Mouse (Mus musculus): ENCODE results near the gene Zfand3. TPM values are rescaled to one million over a fixed set of nuclear protein-coding genes. Genes with fewer than 3 reads are reported as not detected.
A peak's percentile ranks its signal among the peaks of the same experiment; 100 is the strongest.

The Zfand3 gene
- polyA plus RNA-seq, 1 experiment from 2014 or later = 59.5 TPM

DNA sequence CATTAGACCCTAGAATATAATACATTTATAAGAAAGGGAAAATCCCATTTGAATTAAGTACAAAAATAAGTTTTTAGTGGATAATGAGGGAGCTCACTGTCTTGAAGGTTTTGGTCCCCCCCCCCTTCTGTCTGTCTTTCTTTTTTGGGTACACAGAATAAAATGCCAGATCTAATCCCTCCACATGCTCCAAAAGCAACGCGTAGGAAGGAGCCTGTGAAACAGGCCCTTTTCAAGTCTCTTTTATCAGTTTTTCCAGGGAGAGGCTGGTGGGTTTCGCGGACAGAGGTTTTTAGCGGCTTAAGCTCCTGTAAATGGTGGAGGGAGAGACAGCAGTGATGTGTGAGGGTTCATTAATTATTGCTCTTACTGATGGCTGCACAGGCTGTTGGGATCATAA is 183.0 kb downstream of the Zfand3 start:
- H3K4me1 ChIP-seq (ENCODE audit: control insufficient read depth, insufficient read depth, low read length) = peaks cover 44% of the 10 kb centered on the region
- WGBS = 2% methylated on average over 5 of the region's 5 CpGs
- peak overlapping the region; percentile 43; the same call in 1 of the 2 replicates for H3K9ac ChIP-seq (ENCODE audit: low read length)
- no peaks in the 10 kb centered on the region for H3K27me3 ChIP-seq (replicated peaks; ENCODE audit: control insufficient read depth, insufficient read depth, low read length)
- ATAC-seq = peak; percentile 30
- no peaks in the 10 kb centered on the region for H3K36me3 ChIP-seq (ENCODE audit: control insufficient read depth, insufficient read depth, low read length)
- H3K4me2 ChIP-seq (ENCODE audit: low read length) = peak overlapping the region; percentile 36
- no peak overlapping the region for H3K4me3 ChIP-seq (ENCODE audit: low read depth, low read length)
- DNase-seq (ENCODE audit: low spot score) = no peak
- H3K9me3 ChIP-seq (replicated peaks; ENCODE audit: control insufficient read depth, low read length) = no peaks in the 10 kb centered on the region
- H3K27ac ChIP-seq (ENCODE audit: low read depth, low read length) = peak overlapping the region; percentile 91

- H3K36me3 ChIP-seq (ENCODE audit: control insufficient read depth, insufficient read depth, low read length) = no peaks in the 10 kb centered on the region
- peak overlapping the region; percentile 43; the same call in 1 of the 2 replicates for H3K9ac ChIP-seq (ENCODE audit: low read length)
- H3K9me3 ChIP-seq (replicated peaks; ENCODE audit: control insufficient read depth, low read length) = no peaks in the 10 kb centered on the region
- H3K4me1 ChIP-seq (ENCODE audit: control insufficient read depth, insufficient read depth, low read length) = peaks cover 44% of the 10 kb centered on the region
- DNase-seq (ENCODE audit: low spot score) (peak; percentile 93), ATAC-seq (peak; percentile 86)
- H3K27ac ChIP-seq (ENCODE audit: low read depth, low read length) = peak overlapping the region; percentile 91
- no peak overlapping the region for H3K4me3 ChIP-seq (ENCODE audit: low read depth, low read length)
- H3K27me3 ChIP-seq (replicated peaks; ENCODE audit: control insufficient read depth, insufficient read depth, low read length) = no peaks in the 10 kb centered on the region
- 3% methylated on average over 20 of the region's 20 CpGs for WGBS
- peak overlapping the region; percentile 36 for H3K4me2 ChIP-seq (ENCODE audit: low read length)
Measured at GRCm38 (mm10) chr17:30188031-30188981, 183.8 kb downstream of the Zfand3 start.

GRCm38 (mm10) chr17:30191097-30191640 is 186.6 kb downstream of the Zfand3 start:
- DNase-seq (ENCODE audit: low spot score) (no peak), ATAC-seq (no peak)
- no peaks in the 10 kb centered on the region for H3K36me3 ChIP-seq (ENCODE audit: control insufficient read depth, insufficient read depth, low read length)
- 69% methylated on average over 11 of the region's 11 CpGs for WGBS
- peaks cover 65% of the 10 kb centered on the region for H3K4me1 ChIP-seq (ENCODE audit: control insufficient read depth, insufficient read depth, low read length)
- H3K9ac ChIP-seq (ENCODE audit: low read length) = no peak overlapping the region
- H3K4me3 ChIP-seq (ENCODE audit: low read depth, low read length) = no peak overlapping the region
- H3K9me3 ChIP-seq (replicated peaks; ENCODE audit: control insufficient read depth, low read length) = no peaks in the 10 kb centered on the region
- H3K4me2 ChIP-seq (ENCODE audit: low read length) = no peak overlapping the region
- no peak overlapping the region for H3K27ac ChIP-seq (ENCODE audit: low read depth, low read length)
- no peaks in the 10 kb centered on the region for H3K27me3 ChIP-seq (replicated peaks; ENCODE audit: control insufficient read depth, insufficient read depth, low read length)

DNA sequence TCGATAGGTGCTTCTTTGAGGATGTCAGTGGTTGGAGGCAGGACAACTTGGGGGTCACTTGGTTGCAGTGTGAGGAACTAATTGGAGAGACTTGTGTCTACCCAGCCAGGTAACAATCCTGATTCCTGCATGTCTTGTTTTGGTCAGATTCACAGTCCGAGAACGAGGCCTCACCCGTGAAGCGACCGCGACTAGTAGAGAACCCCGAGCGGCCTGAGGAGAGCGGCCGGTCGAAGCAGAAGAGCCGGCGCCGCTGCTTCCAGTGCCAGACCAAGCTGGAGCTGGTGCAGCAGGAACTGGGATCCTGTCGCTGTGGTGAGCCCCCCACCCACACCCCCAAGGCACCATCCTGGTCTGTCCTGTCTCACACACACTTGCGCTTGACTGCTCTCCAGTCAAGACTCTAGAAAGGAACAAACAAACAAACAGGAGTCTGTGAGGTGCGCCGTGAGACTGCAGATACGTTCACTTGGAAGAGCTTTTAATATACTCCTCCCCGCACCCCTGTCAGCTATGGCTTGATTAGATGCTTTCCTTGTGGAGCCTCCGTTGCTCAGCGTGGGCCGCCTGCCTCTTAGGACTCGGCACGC is 188.0 kb downstream of the Zfand3 start:
- peaks cover 67% of the 10 kb centered on the region for H3K4me1 ChIP-seq (ENCODE audit: control insufficient read depth, insufficient read depth, low read length)
- no peak overlapping the region for H3K9ac ChIP-seq (ENCODE audit: low read length)
- no peak overlapping the region for H3K27ac ChIP-seq (ENCODE audit: low read depth, low read length)
- no peaks in the 10 kb centered on the region for H3K9me3 ChIP-seq (replicated peaks; ENCODE audit: control insufficient read depth, low read length)
- no peak overlapping the region for H3K4me2 ChIP-seq (ENCODE audit: low read length)
- H3K27me3 ChIP-seq (replicated peaks; ENCODE audit: control insufficient read depth, insufficient read depth, low read length) = no peaks in the 10 kb centered on the region
- WGBS = 87% methylated on average over 26 of the region's 26 CpGs
- H3K36me3 ChIP-seq (ENCODE audit: control insufficient read depth, insufficient read depth, low read length) = no peaks in the 10 kb centered on the region
- H3K4me3 ChIP-seq (ENCODE audit: low read depth, low read length) = no peak overlapping the region
- DNase-seq (ENCODE audit: low spot score) = no peak
- no peak for ATAC-seq

- 86% methylated on average over 2 of the region's 2 CpGs for WGBS
- Histone ChIP-seq H3K27me3 (replicated peaks; ENCODE audit: control insufficient read depth, insufficient read depth, low read length) (no peaks in the 10 kb centered on the region), H3K27ac (ENCODE audit: low read depth, low read length) (no peak overlapping the region), H3K9ac (ENCODE audit: low read length) (no peak overlapping the region), H3K4me3 (ENCODE audit: low read depth, low read length) (no peak overlapping the region), H3K4me2 (ENCODE audit: low read length) (no peak overlapping the region), H3K9me3 (replicated peaks; ENCODE audit: control insufficient read depth, low read length) (no peaks in the 10 kb centered on the region), H3K36me3 (ENCODE audit: control insufficient read depth, insufficient read depth, low read length) (no peaks in the 10 kb centered on the region), H3K4me1 (ENCODE audit: control insufficient read depth, insufficient read depth, low read length) (peaks cover 58% of the 10 kb centered on the region)
- no peak for DNase-seq (ENCODE audit: low spot score)
- ATAC-seq = no peak
Measured at GRCm38 (mm10) chr17:30193615-30194014, 189.1 kb downstream of the Zfand3 start.

- 60% methylated on average over 3 of the region's 3 CpGs for WGBS
- Histone ChIP-seq H3K4me1 (ENCODE audit: control insufficient read depth, insufficient read depth, low read length) (peaks cover 55% of the 10 kb centered on the region), H3K4me3 (ENCODE audit: low read depth, low read length) (no peak overlapping the region), H3K9ac (ENCODE audit: low read length) (no peak overlapping the region), H3K4me2 (ENCODE audit: low read length) (no peak overlapping the region), H3K36me3 (ENCODE audit: control insufficient read depth, insufficient read depth, low read length) (no peaks in the 10 kb centered on the region), H3K9me3 (replicated peaks; ENCODE audit: control insufficient read depth, low read length) (no peaks in the 10 kb centered on the region), H3K27ac (ENCODE audit: low read depth, low read length) (no peak overlapping the region), H3K27me3 (replicated peaks; ENCODE audit: control insufficient read depth, insufficient read depth, low read length) (no peaks in the 10 kb centered on the region)
- no peak for ATAC-seq
- no peak for DNase-seq (ENCODE audit: low spot score)
Measured at GRCm38 (mm10) chr17:30194091-30194490, 189.6 kb downstream of the Zfand3 start.

- no peak overlapping the region for H3K4me3 ChIP-seq (ENCODE audit: low read depth, low read length)
- DNase-seq (ENCODE audit: low spot score) (peak; percentile 56), ATAC-seq (0 out of 2 replicates have a peak, but pooled peaks have one; percentile 16)
- H3K9me3 ChIP-seq (replicated peaks; ENCODE audit: control insufficient read depth, low read length) = no peaks in the 10 kb centered on the region
- H3K9ac ChIP-seq (ENCODE audit: low read length) = no peak overlapping the region
- H3K27me3 ChIP-seq (replicated peaks; ENCODE audit: control insufficient read depth, insufficient read depth, low read length) = no peaks in the 10 kb centered on the region
- H3K36me3 ChIP-seq (ENCODE audit: control insufficient read depth, insufficient read depth, low read length) = no peaks in the 10 kb centered on the region
- no peak overlapping the region for H3K4me2 ChIP-seq (ENCODE audit: low read length)
- 44% methylated on average over 11 of the region's 11 CpGs for WGBS
- H3K27ac ChIP-seq (ENCODE audit: low read depth, low read length) = peak overlapping the region; percentile 56; the same call in 1 of the 2 replicates
- peaks cover 52% of the 10 kb centered on the region for H3K4me1 ChIP-seq (ENCODE audit: control insufficient read depth, insufficient read depth, low read length)
Measured at GRCm38 (mm10) chr17:30194629-30195445, 190.3 kb downstream of the Zfand3 start.

- Histone ChIP-seq H3K4me1 (ENCODE audit: control insufficient read depth, insufficient read depth, low read length) (peaks cover 52% of the 10 kb centered on the region), H3K4me3 (ENCODE audit: low read depth, low read length) (no peak overlapping the region), H3K27ac (ENCODE audit: low read depth, low read length) (peak overlapping the region; percentile 48), H3K27me3 (replicated peaks; ENCODE audit: control insufficient read depth, insufficient read depth, low read length) (no peaks in the 10 kb centered on the region), H3K9me3 (replicated peaks; ENCODE audit: control insufficient read depth, low read length) (no peaks in the 10 kb centered on the region), H3K4me2 (ENCODE audit: low read length) (no peak overlapping the region), H3K36me3 (ENCODE audit: control insufficient read depth, insufficient read depth, low read length) (no peaks in the 10 kb centered on the region), H3K9ac (ENCODE audit: low read length) (no peak overlapping the region)
- no peak for DNase-seq (ENCODE audit: low spot score)
- WGBS = 79% methylated on average over 20 of the region's 21 CpGs
- ATAC-seq = no peak
Measured at GRCm38 (mm10) chr17:30195591-30196183, 191.2 kb downstream of the Zfand3 start.
